Mouse (Mus musculus) fat pad, adult 2 months (tissue): ENCODE measurements around the gene Brd2.
"Not testable (repeated sequence)": the region's sequence is repeated elsewhere in the genome, so short reads cannot be mapped to it uniquely, and the experiment has no call there.

Experiments used
- DNase-seq: peaks from one replicate; pipeline ENCODE4 v3.0.0-alpha.2; 2011; ENCODE audit warnings: low read depth, low spot score; ENCODE audit errors: extremely low read depth

The Brd2 gene

GRCm38 (mm10) chr17:34122188-34122984, at the start of gene Brd2:
Gene Brd2, minus strand, starts transcription at chr17:34122634.
- no peak for DNase-seq

- no peak for DNase-seq
Measured at GRCm38 (mm10) chr17:34170877-34171498, 48.6 kb upstream of the Brd2 start.

GRCm38 (mm10) chr17:34170487-34170876, 48.0 kb upstream of the Brd2 start:
- no peak for DNase-seq

- DNase-seq = no peak
Measured at GRCm38 (mm10) chr17:34169279-34169678, 46.8 kb upstream of the Brd2 start.

GRCm38 (mm10) chr17:34165033-34165730, 42.7 kb upstream of the Brd2 start:
- no peak for DNase-seq

- DNase-seq = no peak
Measured at GRCm38 (mm10) chr17:34164202-34164895, 41.9 kb upstream of the Brd2 start.

- no peak for DNase-seq
Measured at GRCm38 (mm10) chr17:34155534-34155933, 33.1 kb upstream of the Brd2 start.

- no peak for DNase-seq
Measured at GRCm38 (mm10) chr17:34152923-34153322, 30.5 kb upstream of the Brd2 start, which contains the start of gene H2-DMb1. Gene H2-DMb1, plus strand, starts transcription at chr17:34153072.

- DNase-seq = no peak
Measured at GRCm38 (mm10) chr17:34144960-34145371, 22.5 kb upstream of the Brd2 start.

GRCm38 (mm10) chr17:34144221-34144620, 21.8 kb upstream of the Brd2 start:
- DNase-seq = not testable (repeated sequence)

- DNase-seq = no peak
Measured at GRCm38 (mm10) chr17:34143461-34143860, 21.0 kb upstream of the Brd2 start.

GRCm38 (mm10) chr17:34143033-34143432, 20.6 kb upstream of the Brd2 start, which contains the start of gene H2-DMb2:
Gene H2-DMb2, plus strand, starts transcription at chr17:34143307.
- DNase-seq = no peak

GRCm38 (mm10) chr17:34142456-34143010, 20.1 kb upstream of the Brd2 start:
- no peak for DNase-seq

GRCm38 (mm10) chr17:34141448-34141847, 19.0 kb upstream of the Brd2 start:
- DNase-seq = no peak

GRCm38 (mm10) chr17:34140240-34140639, 17.8 kb upstream of the Brd2 start:
- no peak for DNase-seq

- DNase-seq = no peak
Measured at GRCm38 (mm10) chr17:34139416-34139815, 17.0 kb upstream of the Brd2 start.

GRCm38 (mm10) chr17:34138655-34139054, 16.2 kb upstream of the Brd2 start:
- DNase-seq = no peak

GRCm38 (mm10) chr17:34137601-34138000, 15.2 kb upstream of the Brd2 start:
- no peak for DNase-seq

GRCm38 (mm10) chr17:34135297-34136224, 13.1 kb upstream of the Brd2 start:
- DNase-seq = peak; percentile 79

GRCm38 (mm10) chr17:34134451-34134850, 12.0 kb upstream of the Brd2 start:
- no peak for DNase-seq
